Mouse (Mus musculus) kidney, adult 2 months (tissue): Measurements from ENCODE around the gene Top2a.

Source experiments
- CTCF ChIP-seq: fragments of 200-500 bp; conservative IDR thresholded peaks from 2 replicates; pipeline ENCODE4 v1.5.1; 2011; ENCODE audit warnings: low read depth, mild to moderate bottlenecking, control low read depth, low read length, moderate library complexity, mixed read lengths; ENCODE audit not compliant: insufficient read depth, insufficient read length
- POLR2A ChIP-seq: fragments of 200-500 bp; IDR thresholded peaks from one replicate; pipeline ENCODE4 v1.6.1; 2011; ENCODE audit warnings: low read depth, low read length, control low read depth

GRCm38 (mm10) chr11:99067591-99067990 lies 43.6 kb upstream of the Top2a start:
- TF ChIP-seq POLR2A = no peak
- no peak for TF ChIP-seq CTCF
